Mouse (Mus musculus): ENCODE results near the gene Ins1.

Ins1 gene

DNA sequence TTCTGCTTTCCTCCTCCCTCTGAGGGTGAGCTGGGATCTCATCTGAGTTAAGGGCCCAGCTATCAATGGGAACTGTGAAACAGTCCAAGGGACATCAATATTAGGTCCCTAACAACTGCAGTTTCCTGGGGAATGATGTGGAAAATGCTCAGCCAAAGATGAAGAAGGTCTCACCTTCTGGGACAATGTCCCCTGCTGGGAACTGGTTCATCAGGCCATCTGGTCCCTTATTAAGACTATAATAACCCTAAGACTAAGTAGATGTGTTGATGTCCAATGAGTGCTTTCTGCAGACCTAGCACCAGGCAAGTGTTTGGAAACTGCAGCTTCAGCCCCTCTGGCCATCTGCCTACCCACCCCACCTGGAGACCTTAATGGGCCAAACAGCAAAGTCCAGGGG is at the start of gene Ins1:
Ins1 (plus strand) TSS at position 301 of the 400 bp plus-strand sequence.
- no peak for DNase-seq (ENCODE audit: low spot score)
